22 mouse cellular contexts compared by ENCODE assay signal in genomic region chr7:143371336-143371735, GRCm38 (mm10).
DNase-seq lines count a peak whose midpoint lies in the region; ATAC-seq lines count a peak whose summit lies in the region.
"Had no signal": no experiment of that assay in that cellular context is flagged by ENCODE, and none has a peak within 500 bp of the region (broad histone marks: within the 10 kb centered on the region; RNA-seq: fewer than 3 reads in every experiment).

No protein-coding gene starts in this region.

- 0 out of 2 replicates have a peak overlapping the region, but pooled peaks have one; percentile 9 for H3K4me2 ChIP-seq in heart, embryonic 12.5 days
- no peak overlapping the region for H3K4me2 ChIP-seq in heart, embryonic 16.5 days (ENCODE audit: low read depth, low read length)
- H3K4me2 ChIP-seq in midbrain, embryonic 11.5 days: no peak overlapping the region
- no peak overlapping the region for H3K4me2 ChIP-seq in midbrain, embryonic 16.5 days (ENCODE audit: low read length)
- H3K4me2 ChIP-seq: embryonic facial prominence, embryonic 15.5 days; hindbrain, embryonic 14.5 days; intestine, embryonic 15.5 days had no signal

- no peak for DNase-seq in heart, adult 18-20 months
- no peak for DNase-seq in heart, postnatal 4 days
- DNase-seq in midbrain, embryonic 11.5 days (ENCODE audit: low spot score, missing footprints): peak; percentile 39
- DNase-seq in adipocyte (ENCODE audit: low spot score): peak; percentile 8
- DNase-seq in spleen, adult 12 weeks (ENCODE audit: low spot score): no peak
- DNase-seq: adrenal gland, postnatal 14 days; cerebellum, adult 11-12 months; cerebellum, adult 9-10 months; cerebellum, postnatal 25 days; gastrocnemius, adult 2 months; gastrocnemius, postnatal 25 days; kidney, adult 18-20 months had no signal

- no peaks in the 10 kb centered on the region for H3K36me3 ChIP-seq in heart, embryonic 12.5 days
- no peaks in the 10 kb centered on the region for H3K36me3 ChIP-seq in heart, embryonic 16.5 days (ENCODE audit: control insufficient read depth, insufficient read depth)
- no peaks in the 10 kb centered on the region for H3K36me3 ChIP-seq in midbrain, embryonic 11.5 days (ENCODE audit: control insufficient read depth, insufficient read depth, low read length)
- H3K36me3 ChIP-seq in midbrain, embryonic 16.5 days (ENCODE audit: control insufficient read depth, insufficient read depth, low read length): no peaks in the 10 kb centered on the region
- H3K36me3 ChIP-seq: embryonic facial prominence, embryonic 15.5 days; forebrain, embryonic 10.5 days; hindbrain, embryonic 10.5 days; intestine, embryonic 15.5 days had no signal

- H3K27me3 ChIP-seq in heart, embryonic 12.5 days (replicated peaks): no peaks in the 10 kb centered on the region
- no peaks in the 10 kb centered on the region for H3K27me3 ChIP-seq in heart, embryonic 16.5 days (ENCODE audit: control insufficient read depth, insufficient read depth, low read length)
- no peaks in the 10 kb centered on the region for H3K27me3 ChIP-seq in midbrain, embryonic 11.5 days (ENCODE audit: control insufficient read depth, insufficient read depth, low read length)
- no peaks in the 10 kb centered on the region for H3K27me3 ChIP-seq in midbrain, embryonic 16.5 days (ENCODE audit: control insufficient read depth, insufficient read depth, low read depth, low read length)
- H3K27me3 ChIP-seq: embryonic facial prominence, embryonic 15.5 days; intestine, embryonic 15.5 days had no signal

- H3K9me3 ChIP-seq in heart, embryonic 12.5 days (replicated peaks): no peaks in the 10 kb centered on the region
- peaks cover 3% of the 10 kb centered on the region; the same call in 1 of the 2 replicates for H3K9me3 ChIP-seq in heart, embryonic 16.5 days (replicated peaks; ENCODE audit: control insufficient read depth, low read length)
- no peaks in the 10 kb centered on the region for H3K9me3 ChIP-seq in midbrain, embryonic 11.5 days (ENCODE audit: control insufficient read depth, low read length)
- no peaks in the 10 kb centered on the region; the same call in 1 of the 2 replicates for H3K9me3 ChIP-seq in midbrain, embryonic 16.5 days (replicated peaks; ENCODE audit: control insufficient read depth, low read length, poor library complexity, severe bottlenecking)
- H3K9me3 ChIP-seq: embryonic facial prominence, embryonic 15.5 days; forebrain, embryonic 10.5 days; hindbrain, embryonic 10.5 days; intestine, embryonic 15.5 days had no signal

- peak; percentile 70 for ATAC-seq in heart, embryonic 12.5 days (ENCODE audit: insufficient number of reproducible peaks, low FRiP score)
- 0 out of 2 replicates have a peak, but pooled peaks have one; percentile 46 for ATAC-seq in heart, embryonic 16.5 days (replicated peaks; ENCODE audit: extremely low read depth, insufficient read depth, low FRiP score)
- ATAC-seq in midbrain, embryonic 11.5 days (ENCODE audit: low FRiP score): no peak
- ATAC-seq in midbrain, embryonic 16.5 days: no peak
- ATAC-seq: forebrain, embryonic 14.5 days; intestine, embryonic 15.5 days had no signal

- H3K4me3 ChIP-seq in heart, embryonic 12.5 days: no peak overlapping the region
- no peak overlapping the region for H3K4me3 ChIP-seq in heart, embryonic 16.5 days (ENCODE audit: low read length)
- no peak overlapping the region for H3K4me3 ChIP-seq in midbrain, embryonic 11.5 days (ENCODE audit: low read depth, low read length)
- H3K4me3 ChIP-seq in midbrain, embryonic 16.5 days (ENCODE audit: low read depth, low read length): no peak overlapping the region
- H3K4me3 ChIP-seq: embryonic facial prominence, embryonic 15.5 days; erythroblast, embryonic 14.5 days; forebrain, embryonic 10.5 days; gastrocnemius, adult 2 months; hindbrain, embryonic 10.5 days; intestine, embryonic 15.5 days had no signal

- WGBS in heart, embryonic 12.5 days: 7% methylated on average over 2 of the region's 2 CpGs
- WGBS in heart, embryonic 16.5 days: 17% methylated on average over 2 of the region's 2 CpGs
- 83% methylated on average over 2 of the region's 2 CpGs for WGBS in midbrain, embryonic 11.5 days
- 74% methylated on average over 2 of the region's 2 CpGs for WGBS in midbrain, embryonic 16.5 days

- H3K9ac ChIP-seq in heart, embryonic 12.5 days: no peak overlapping the region
- H3K9ac ChIP-seq in heart, embryonic 16.5 days (ENCODE audit: low read length): no peak overlapping the region
- no peak overlapping the region for H3K9ac ChIP-seq in midbrain, embryonic 11.5 days (ENCODE audit: low read length)
- no peak overlapping the region for H3K9ac ChIP-seq in midbrain, embryonic 16.5 days (ENCODE audit: low read depth, low read length)
- H3K9ac ChIP-seq: embryonic facial prominence, embryonic 15.5 days; hindbrain, embryonic 14.5 days; intestine, embryonic 15.5 days had no signal

- H3K4me1 ChIP-seq in heart, embryonic 12.5 days (replicated peaks): peaks cover 73% of the 10 kb centered on the region
- peaks cover 61% of the 10 kb centered on the region for H3K4me1 ChIP-seq in heart, embryonic 16.5 days (ENCODE audit: control insufficient read depth, insufficient read depth, low read length)
- H3K4me1 ChIP-seq in midbrain, embryonic 11.5 days (ENCODE audit: control insufficient read depth, insufficient read depth, low read length): no peaks in the 10 kb centered on the region
- H3K4me1 ChIP-seq in midbrain, embryonic 16.5 days (ENCODE audit: control insufficient read depth, insufficient read depth, low read length): no peaks in the 10 kb centered on the region

- H3K27ac ChIP-seq in heart, embryonic 12.5 days (ENCODE audit: poor library complexity, severe bottlenecking): peak overlapping the region; percentile 89
- peak overlapping the region; percentile 87 for H3K27ac ChIP-seq in heart, embryonic 16.5 days (ENCODE audit: low read length)
- H3K27ac ChIP-seq in midbrain, embryonic 11.5 days (ENCODE audit: low read depth, low read length): no peak overlapping the region
- H3K27ac ChIP-seq in midbrain, embryonic 16.5 days (ENCODE audit: low read length): no peak overlapping the region
- H3K27ac ChIP-seq: embryonic facial prominence, embryonic 15.5 days; forebrain, embryonic 10.5 days; gastrocnemius, adult 2 months; hindbrain, embryonic 10.5 days; hindbrain, embryonic 14.5 days; intestine, embryonic 15.5 days had no signal

Comparison
In these comparisons a context has a peak if more than half of its experiments do, and no peak if none do; other contexts are left out.
1. ATAC-seq: peak in heart, embryonic 12.5 days (single experiment) and heart, embryonic 16.5 days (single experiment); none in midbrain, embryonic 11.5 days (single experiment) and midbrain, embryonic 16.5 days (single experiment).
2. H3K27ac ChIP-seq: peak in heart, embryonic 12.5 days (single experiment) and heart, embryonic 16.5 days (single experiment); none in midbrain, embryonic 11.5 days (single experiment) and midbrain, embryonic 16.5 days (single experiment).
3. DNase-seq: peak in midbrain, embryonic 11.5 days (single experiment) and adipocyte (single experiment); none in heart, adult 18-20 months (0 of 2), heart, postnatal 4 days (single experiment) and spleen, adult 12 weeks (single experiment).